Mouse (Mus musculus) hindbrain, embryonic 11.5 days (tissue): ENCODE measurements around the gene Tanc1. TPM values are rescaled to one million over a fixed set of nuclear protein-coding genes. Genes with fewer than 3 reads are reported as not detected.

Experiments
- ATAC-seq: fragments of 200-750 bp; cut with Nextera tagmentation; 2 replicates; pipeline ENCODE4 v1.8.0; 2017; ENCODE audit warnings: mild to moderate bottlenecking, moderate TSS enrichment, moderate library complexity; ENCODE audit not compliant: low FRiP score
- DNase-seq: peaks from one replicate; pipeline ENCODE4 v3.0.0-alpha.2; 2015; ENCODE audit warnings: low spot score
- H3K27ac ChIP-seq: fragments of 300-500 bp; sonication (generic); 2 replicates; pipeline ENCODE4 v1.5.1; 2014; ENCODE audit warnings: mild to moderate bottlenecking, low read depth, low read length
- H3K27me3 ChIP-seq: fragments of 300-500 bp; sonication (generic); 2 replicates; pipeline ENCODE4 v1.6.1; 2014; ENCODE audit warnings: mild to moderate bottlenecking, low read length, moderate library complexity, mixed read lengths; ENCODE audit not compliant: control insufficient read depth, insufficient read depth
- H3K36me3 ChIP-seq: fragments of 300-500 bp; sonication (generic); 2 replicates; pipeline ENCODE4 v1.6.1; 2014; ENCODE audit warnings: mild to moderate bottlenecking, low read length, moderate library complexity, mixed read lengths; ENCODE audit not compliant: control insufficient read depth, insufficient read depth
- H3K4me1 ChIP-seq: fragments of 300-500 bp; sonication (generic); replicated peaks from 2 replicates; pipeline ENCODE4 v1.6.1; 2014; ENCODE audit warnings: low read length, mixed read lengths; ENCODE audit not compliant: control insufficient read depth, insufficient read depth
- H3K4me2 ChIP-seq: fragments of 300-500 bp; sonication (generic); replicated peaks from 2 replicates; pipeline ENCODE4 v1.6.1; 2014; ENCODE audit warnings: mild to moderate bottlenecking, low read depth, low read length
- H3K4me3 ChIP-seq: fragments of 300-500 bp; sonication (generic); 2 replicates; pipeline ENCODE4 v1.5.1; 2014; ENCODE audit warnings: low read depth, low read length
- H3K9ac ChIP-seq: fragments of 300-500 bp; sonication (generic); 2 replicates; pipeline ENCODE4 v1.6.1; 2014; ENCODE audit warnings: low read depth, low read length
- H3K9me3 ChIP-seq: fragments of 300-500 bp; sonication (generic); 2 replicates; pipeline ENCODE4 v1.6.1; 2016; ENCODE audit warnings: low read length; ENCODE audit not compliant: control insufficient read depth
- WGBS: fragments of 180-500 bp; shearing (Covaris S2); extraction: QIAGEN DNeasy Blood & Tissue Kit; methylation state at CpG from one replicate; pipeline ENCODE4 v1.1.7; 2014; 5-methylcytosine and 5-hydroxymethylcytosine counted together
- polyA plus RNA-seq: library from polyadenylated mRNA; unstranded; fragments of >200 nt; fragmentation: Nextera tagmentation; extraction: Ambion mirVana; gene quantifications from 2 replicates; pipeline ENCODE4 v1.2.1, GENCODE M21; 2014

Gene Tanc1
- polyA plus RNA-seq, 1 experiment from 2014 or later, result 11.2 TPM

GRCm38 (mm10) chr2:59752766-59753165, 140.9 kb downstream of the Tanc1 start:
- Histone ChIP-seq H3K9me3 (no peaks in the 10 kb centered on the region), H3K4me3 (no peak overlapping the region), H3K27me3 (no peaks in the 10 kb centered on the region), H3K27ac (no peak overlapping the region), H3K9ac (no peak overlapping the region), H3K4me2 (no peak overlapping the region), H3K36me3 (no peaks in the 10 kb centered on the region), H3K4me1 (no peaks in the 10 kb centered on the region)
- DNase-seq (no peak), ATAC-seq (no peak)
- WGBS, result 88% methylated on average over 5 of the region's 5 CpGs

DNA sequence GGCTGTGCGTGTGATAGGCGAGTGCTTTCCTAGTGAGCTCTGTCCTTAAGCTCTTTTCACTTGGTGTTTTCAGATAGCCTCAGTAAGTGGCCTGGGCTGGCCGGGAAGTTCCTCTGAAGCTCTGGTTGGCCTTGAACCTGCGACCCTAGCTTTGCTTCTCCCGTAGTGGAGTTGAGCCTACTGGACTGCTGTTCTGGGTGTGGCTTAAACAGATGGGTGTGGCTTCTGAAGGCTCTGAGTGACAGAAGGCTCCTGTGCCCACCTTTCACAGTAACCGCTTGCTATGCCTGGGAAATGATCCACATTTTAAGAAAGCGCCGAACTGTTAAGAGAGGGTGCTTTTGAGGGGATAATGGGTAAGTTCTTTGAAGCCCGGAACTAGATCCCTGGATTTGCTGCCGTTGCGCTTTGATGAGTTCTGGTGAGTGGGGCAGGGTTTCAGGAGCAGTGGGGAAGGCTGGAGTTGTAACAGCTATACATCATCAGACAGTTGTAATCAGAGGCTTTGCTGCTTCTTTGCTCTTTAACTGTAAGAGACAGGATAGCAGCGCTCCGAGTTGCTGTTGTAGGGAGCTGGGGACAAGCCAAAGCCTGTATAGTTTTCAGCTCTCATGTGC, 144.4 kb downstream of the Tanc1 start:
- H3K27ac ChIP-seq, result no peak overlapping the region
- no peak overlapping the region for H3K4me3 ChIP-seq
- H3K36me3 ChIP-seq, result no peaks in the 10 kb centered on the region
- ATAC-seq, result no peak
- H3K27me3 ChIP-seq, result no peaks in the 10 kb centered on the region
- no peaks in the 10 kb centered on the region for H3K4me1 ChIP-seq
- no peaks in the 10 kb centered on the region for H3K9me3 ChIP-seq
- 85% methylated on average over 13 of the region's 13 CpGs for WGBS
- H3K4me2 ChIP-seq, result no peak overlapping the region
- H3K9ac ChIP-seq, result no peak overlapping the region
- no peak for DNase-seq

DNA sequence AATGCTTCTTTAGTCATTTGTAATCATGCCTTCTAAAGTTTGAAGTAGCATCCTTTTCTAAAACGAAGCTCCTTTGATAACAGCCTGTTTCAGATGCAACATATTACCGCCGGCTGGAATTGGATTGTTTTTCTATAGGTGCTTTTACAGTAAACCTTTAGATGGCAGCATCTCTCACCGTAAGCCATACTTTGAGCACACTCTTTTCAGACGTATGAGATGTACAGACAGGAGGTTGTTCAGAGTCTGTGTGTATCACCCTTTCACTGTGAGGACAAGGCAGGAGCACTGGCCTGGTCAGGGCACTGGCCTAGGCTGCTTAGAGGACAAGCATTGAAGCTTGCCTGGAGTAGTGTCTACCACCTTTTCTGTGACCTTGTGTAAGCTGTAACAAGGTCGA, 145.2 kb downstream of the Tanc1 start:
- Histone ChIP-seq H3K27ac (no peak overlapping the region), H3K4me2 (no peak overlapping the region), H3K9ac (no peak overlapping the region), H3K9me3 (no peaks in the 10 kb centered on the region), H3K27me3 (no peaks in the 10 kb centered on the region), H3K4me1 (no peaks in the 10 kb centered on the region), H3K4me3 (no peak overlapping the region), H3K36me3 (no peaks in the 10 kb centered on the region)
- WGBS, result 83% methylated on average over 6 of the region's 6 CpGs
- DNase-seq (no peak), ATAC-seq (no peak)

DNA sequence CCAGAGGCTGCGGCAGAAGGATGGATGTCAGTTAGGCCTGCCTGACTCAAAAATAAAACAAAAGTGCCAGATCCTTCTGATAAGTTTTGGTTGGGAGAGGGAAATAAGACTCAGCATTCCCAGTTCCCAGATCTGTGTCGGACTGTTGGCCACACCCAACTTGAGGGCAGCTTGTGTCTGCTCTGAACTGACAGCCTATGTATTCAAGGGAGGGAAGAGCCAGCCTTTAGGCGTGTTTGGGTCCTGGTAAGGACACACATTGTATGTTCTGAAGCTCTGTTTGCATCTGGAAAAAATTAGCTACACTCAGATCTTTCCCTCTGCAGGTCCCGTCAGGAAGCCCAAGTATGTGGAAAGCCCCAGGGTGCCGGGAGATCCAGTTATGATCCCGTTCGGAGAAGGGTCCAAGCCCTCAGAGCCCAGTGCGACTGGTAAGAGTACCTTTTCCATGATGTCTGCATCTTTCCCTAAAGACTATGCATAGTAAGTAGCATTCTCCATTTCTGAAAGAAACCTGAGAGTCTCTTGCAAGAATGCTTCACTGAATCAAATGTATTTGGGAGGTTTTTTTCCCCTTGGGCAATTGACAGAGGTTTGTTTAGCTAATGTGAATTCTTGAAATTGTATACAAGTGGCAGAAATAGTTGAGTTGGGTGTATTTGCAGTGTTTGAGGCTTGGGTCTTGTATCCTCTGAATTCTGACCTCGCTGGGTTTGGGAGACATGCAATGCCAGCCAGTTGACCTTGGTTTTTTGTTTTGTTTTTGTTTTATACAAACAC, 146.5 kb downstream of the Tanc1 start:
- ATAC-seq, result no peak

DNA sequence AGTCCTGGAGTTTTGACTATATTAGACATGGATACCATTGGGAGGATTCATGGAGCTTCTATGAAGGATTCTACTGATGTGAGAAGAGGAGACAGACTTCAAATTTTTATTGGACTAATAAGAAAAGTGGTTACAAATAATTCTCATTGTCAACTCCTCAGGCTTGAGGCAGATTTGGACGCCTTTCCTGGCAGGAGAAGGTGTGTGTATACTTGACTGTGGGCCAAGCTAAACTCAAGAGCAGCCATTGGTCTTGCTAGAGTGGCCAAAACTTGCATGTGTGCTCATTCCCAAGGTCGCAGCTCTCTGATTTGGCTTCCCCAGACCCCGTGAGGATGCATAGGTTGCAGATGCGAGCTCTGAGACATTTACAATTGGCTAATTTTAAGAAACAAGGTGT, 148.9 kb downstream of the Tanc1 start:
- Histone ChIP-seq H3K4me1 (no peaks in the 10 kb centered on the region), H3K9me3 (no peaks in the 10 kb centered on the region), H3K4me2 (no peak overlapping the region), H3K27me3 (no peaks in the 10 kb centered on the region), H3K4me3 (no peak overlapping the region), H3K36me3 (no peaks in the 10 kb centered on the region), H3K9ac (no peak overlapping the region), H3K27ac (no peak overlapping the region)
- no peak for ATAC-seq
- 93% methylated on average over 4 of the region's 4 CpGs for WGBS
- no peak for DNase-seq

More for the DNA sequence above, 146.5 kb downstream of the Tanc1 start:
- Histone ChIP-seq H3K4me3 (no peak overlapping the region), H3K9me3 (no peaks in the 10 kb centered on the region), H3K4me2 (no peak overlapping the region), H3K27ac (no peak overlapping the region), H3K4me1 (no peaks in the 10 kb centered on the region), H3K36me3 (no peaks in the 10 kb centered on the region), H3K27me3 (no peaks in the 10 kb centered on the region), H3K9ac (no peak overlapping the region)
- DNase-seq, result no peak
- WGBS, result 71% methylated on average over 9 of the region's 9 CpGs

DNA sequence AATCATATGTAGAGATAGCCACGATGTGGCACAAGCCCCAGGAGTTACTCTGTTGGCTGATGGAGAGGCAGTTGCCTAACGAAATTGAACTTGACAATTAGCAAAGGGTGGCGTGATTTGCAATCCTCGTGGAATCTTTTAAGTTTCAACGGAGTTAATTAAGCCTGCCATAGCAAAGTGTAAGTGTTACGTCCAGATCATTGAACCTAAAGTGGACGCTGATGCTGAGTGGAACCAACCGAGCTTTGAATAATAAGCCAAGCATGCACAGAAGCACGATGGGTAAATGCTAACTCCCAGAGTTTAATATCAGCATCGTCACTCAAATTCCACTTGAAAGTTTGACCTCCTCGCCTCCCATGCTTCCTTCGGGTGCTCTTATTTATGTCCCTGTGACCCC, 149.3 kb downstream of the Tanc1 start:
- ATAC-seq (no peak), DNase-seq (no peak)
- H3K9me3 ChIP-seq, result no peaks in the 10 kb centered on the region

DNA sequence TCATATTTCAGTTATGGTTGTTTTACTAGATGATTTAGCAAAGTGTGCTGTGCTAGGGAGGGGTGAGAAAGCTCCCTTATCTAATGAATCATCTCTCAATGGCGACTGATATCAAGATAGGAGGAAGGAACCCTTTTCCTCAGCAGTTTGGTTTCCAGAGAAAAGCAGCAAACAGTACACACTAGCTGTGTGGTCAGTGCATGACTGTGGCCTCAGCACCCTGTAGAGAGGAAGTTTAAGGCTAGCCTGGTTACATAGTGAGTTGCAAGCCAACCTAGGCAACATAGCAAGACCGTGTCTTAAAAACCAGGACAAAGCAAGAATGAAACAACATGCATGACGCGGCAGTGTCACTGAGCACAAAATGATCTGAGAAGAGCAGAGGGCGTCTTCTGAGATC, 150.4 kb downstream of the Tanc1 start:
- 91% methylated on average over 5 of the region's 5 CpGs for WGBS

More for the DNA sequence above, 149.3 kb downstream of the Tanc1 start:
- no peak overlapping the region for H3K4me2 ChIP-seq
- WGBS, result 69% methylated on average over 12 of the region's 12 CpGs
- no peak overlapping the region for H3K27ac ChIP-seq
- no peaks in the 10 kb centered on the region for H3K27me3 ChIP-seq
- H3K4me1 ChIP-seq, result no peaks in the 10 kb centered on the region
- no peaks in the 10 kb centered on the region for H3K36me3 ChIP-seq
- H3K9ac ChIP-seq, result no peak overlapping the region
- H3K4me3 ChIP-seq, result no peak overlapping the region

GRCm38 (mm10) chr2:59765671-59766070, 153.8 kb downstream of the Tanc1 start:
- Histone ChIP-seq H3K4me3 (no peak overlapping the region), H3K36me3 (no peaks in the 10 kb centered on the region), H3K9ac (no peak overlapping the region), H3K9me3 (no peaks in the 10 kb centered on the region), H3K27ac (no peak overlapping the region), H3K4me2 (no peak overlapping the region), H3K4me1 (no peaks in the 10 kb centered on the region), H3K27me3 (no peaks in the 10 kb centered on the region)
- DNase-seq, result no peak
- ATAC-seq, result no peak
- WGBS, result 80% methylated on average over 10 of the region's 10 CpGs

More for the DNA sequence above, 150.4 kb downstream of the Tanc1 start:
- Histone ChIP-seq H3K4me3 (no peak overlapping the region), H3K4me2 (no peak overlapping the region), H3K4me1 (no peaks in the 10 kb centered on the region), H3K36me3 (no peaks in the 10 kb centered on the region), H3K27me3 (no peaks in the 10 kb centered on the region), H3K9me3 (no peaks in the 10 kb centered on the region), H3K9ac (no peak overlapping the region), H3K27ac (no peak overlapping the region)
- DNase-seq (no peak), ATAC-seq (no peak)

DNA sequence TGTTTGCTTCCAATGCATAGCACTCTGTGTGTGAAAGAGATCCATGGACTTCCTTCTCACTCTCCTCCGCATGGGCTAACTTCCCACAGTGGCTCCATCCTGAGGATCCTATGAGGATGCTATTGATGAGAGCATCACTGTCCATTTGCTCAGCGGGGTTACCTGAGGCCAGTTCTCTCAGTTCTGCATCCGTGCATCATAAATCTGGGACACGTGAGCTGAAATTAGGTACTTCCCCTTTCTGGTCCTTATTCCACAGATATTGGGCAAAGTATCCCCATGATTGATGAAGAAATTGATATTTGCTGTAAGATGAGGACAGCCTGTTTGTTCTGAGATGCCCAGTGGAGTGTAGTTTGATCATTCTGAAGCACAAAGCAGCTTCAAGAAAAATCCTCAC, 156.1 kb downstream of the Tanc1 start:
- Histone ChIP-seq H3K4me1 (0 out of 2 replicates have a peak, but pooled peaks cover 2% of the 10 kb centered on the region), H3K4me2 (no peak overlapping the region), H3K36me3 (no peaks in the 10 kb centered on the region), H3K4me3 (no peak overlapping the region), H3K9me3 (no peaks in the 10 kb centered on the region), H3K27ac (no peak overlapping the region), H3K27me3 (no peaks in the 10 kb centered on the region), H3K9ac (no peak overlapping the region)
- 87% methylated on average over 4 of the region's 4 CpGs for WGBS
- no peak for DNase-seq
- no peak for ATAC-seq
